Mouse (Mus musculus): ENCODE data around the gene Gcnt2. TPM values are rescaled to one million over a fixed set of nuclear protein-coding genes. Genes with fewer than 3 reads are reported as not detected.

Gcnt2 gene
- 2.2 and 3.0 TPM in 2 replicates for polyA plus RNA-seq (2016; fragmentation: Nextera tagmentation; extraction: Ambion mirVana)

GRCm38 (mm10) chr13:40859652-40860399 is at the start of gene Gcnt2:
Gene Gcnt2 (plus strand): TSS chr13:40859754.
- DNase-seq (ENCODE audit: extremely low spot score, low spot score), result no peak
- Histone ChIP-seq H3K27ac (no peak within 1 kb of the TSS), H3K4me1 (peaks cover 3% of the 10 kb centered on the region; the same call in 1 of the 2 replicates), H3K36me3 (replicated peaks) (no peaks in the 10 kb centered on the region), H3K9me3 (no peaks in the 10 kb centered on the region), H3K4me3 (no peak within 1 kb of the TSS), H3K27me3 (ENCODE audit: poor library complexity, severe bottlenecking) (no peaks in the 10 kb centered on the region)
- 72% methylated on average over 22 of the region's 22 CpGs for WGBS

- DNase-seq (ENCODE audit: extremely low spot score, low spot score), result no peak
- Histone ChIP-seq H3K27me3 (ENCODE audit: poor library complexity, severe bottlenecking) (no peaks in the 10 kb centered on the region), H3K4me1 (no peaks in the 10 kb centered on the region), H3K4me3 (no peak overlapping the region), H3K36me3 (replicated peaks) (no peaks in the 10 kb centered on the region), H3K27ac (no peak overlapping the region), H3K9me3 (no peaks in the 10 kb centered on the region)
- WGBS, result 60% methylated on average over 1 of the region's 1 CpGs
Observed at GRCm38 (mm10) chr13:40820617-40821016, 38.9 kb upstream of the Gcnt2 start.

GRCm38 (mm10) chr13:40821911-40822310 is 37.6 kb upstream of the Gcnt2 start:
- Histone ChIP-seq H3K36me3 (replicated peaks) (no peaks in the 10 kb centered on the region), H3K27me3 (ENCODE audit: poor library complexity, severe bottlenecking) (no peaks in the 10 kb centered on the region), H3K9me3 (no peaks in the 10 kb centered on the region), H3K27ac (no peak overlapping the region), H3K4me1 (no peaks in the 10 kb centered on the region), H3K4me3 (no peak overlapping the region)
- WGBS, result 81% methylated on average over 2 of the region's 2 CpGs
- DNase-seq (ENCODE audit: extremely low spot score, low spot score), result no peak

GRCm38 (mm10) chr13:40841146-40841787 is 18.3 kb upstream of the Gcnt2 start:
- H3K36me3 ChIP-seq (replicated peaks), result no peaks in the 10 kb centered on the region
- no peak overlapping the region for H3K4me3 ChIP-seq
- H3K9me3 ChIP-seq, result no peaks in the 10 kb centered on the region
- no peaks in the 10 kb centered on the region for H3K4me1 ChIP-seq
- no peak for DNase-seq (ENCODE audit: extremely low spot score, low spot score)
- H3K27ac ChIP-seq, result no peak overlapping the region
- no peaks in the 10 kb centered on the region for H3K27me3 ChIP-seq (ENCODE audit: poor library complexity, severe bottlenecking)
- 82% methylated on average over 10 of the region's 10 CpGs for WGBS

GRCm38 (mm10) chr13:40842141-40842540 is 17.4 kb upstream of the Gcnt2 start:
- no peaks in the 10 kb centered on the region for H3K27me3 ChIP-seq (ENCODE audit: poor library complexity, severe bottlenecking)
- no peak overlapping the region for H3K4me3 ChIP-seq
- WGBS, result 40% methylated on average over 1 of the region's 1 CpGs
- no peaks in the 10 kb centered on the region for H3K9me3 ChIP-seq
- H3K27ac ChIP-seq, result no peak overlapping the region
- DNase-seq (ENCODE audit: extremely low spot score, low spot score), result no peak
- no peaks in the 10 kb centered on the region for H3K4me1 ChIP-seq
- H3K36me3 ChIP-seq (replicated peaks), result no peaks in the 10 kb centered on the region

GRCm38 (mm10) chr13:40843418-40844067 is 16.0 kb upstream of the Gcnt2 start:
- H3K4me1 ChIP-seq, result no peaks in the 10 kb centered on the region
- H3K9me3 ChIP-seq, result no peaks in the 10 kb centered on the region
- DNase-seq (ENCODE audit: extremely low spot score, low spot score), result peak; percentile 67
- no peaks in the 10 kb centered on the region for H3K36me3 ChIP-seq (replicated peaks)
- 29% methylated on average over 5 of the region's 5 CpGs for WGBS
- no peaks in the 10 kb centered on the region for H3K27me3 ChIP-seq (ENCODE audit: poor library complexity, severe bottlenecking)
- no peak overlapping the region for H3K27ac ChIP-seq
- H3K4me3 ChIP-seq, result no peak overlapping the region

- no peak overlapping the region for H3K4me3 ChIP-seq
- no peaks in the 10 kb centered on the region for H3K36me3 ChIP-seq (replicated peaks)
- H3K9me3 ChIP-seq, result no peaks in the 10 kb centered on the region
- H3K4me1 ChIP-seq, result no peaks in the 10 kb centered on the region
- DNase-seq (ENCODE audit: extremely low spot score, low spot score), result no peak
- H3K27me3 ChIP-seq (ENCODE audit: poor library complexity, severe bottlenecking), result no peaks in the 10 kb centered on the region
- H3K27ac ChIP-seq, result no peak overlapping the region
- WGBS, result 88% methylated on average over 5 of the region's 5 CpGs
Observed at GRCm38 (mm10) chr13:40844144-40844543, 15.4 kb upstream of the Gcnt2 start.

GRCm38 (mm10) chr13:40845951-40846350 is 13.6 kb upstream of the Gcnt2 start:
- 69% methylated on average over 6 of the region's 6 CpGs for WGBS
- no peak for DNase-seq (ENCODE audit: extremely low spot score, low spot score)
- no peaks in the 10 kb centered on the region for H3K27me3 ChIP-seq (ENCODE audit: poor library complexity, severe bottlenecking)
- H3K36me3 ChIP-seq (replicated peaks), result no peaks in the 10 kb centered on the region
- H3K4me3 ChIP-seq, result no peak overlapping the region
- H3K27ac ChIP-seq, result no peak overlapping the region
- no peaks in the 10 kb centered on the region for H3K4me1 ChIP-seq
- no peaks in the 10 kb centered on the region for H3K9me3 ChIP-seq

- Histone ChIP-seq H3K9me3 (no peaks in the 10 kb centered on the region), H3K36me3 (replicated peaks) (no peaks in the 10 kb centered on the region), H3K27ac (no peak overlapping the region), H3K4me1 (no peaks in the 10 kb centered on the region), H3K4me3 (no peak overlapping the region), H3K27me3 (ENCODE audit: poor library complexity, severe bottlenecking) (no peaks in the 10 kb centered on the region)
- DNase-seq (ENCODE audit: extremely low spot score, low spot score), result no peak
- WGBS, result 64% methylated on average over 9 of the region's 9 CpGs
Observed at GRCm38 (mm10) chr13:40846375-40846774, 13.2 kb upstream of the Gcnt2 start.

GRCm38 (mm10) chr13:40847898-40848297 is 11.7 kb upstream of the Gcnt2 start:
- no peak overlapping the region for H3K27ac ChIP-seq
- DNase-seq (ENCODE audit: extremely low spot score, low spot score), result no peak
- H3K27me3 ChIP-seq (ENCODE audit: poor library complexity, severe bottlenecking), result no peaks in the 10 kb centered on the region
- WGBS, result 89% methylated on average over 4 of the region's 4 CpGs
- 0 out of 2 replicates have a peak, but pooled peaks cover 4% of the 10 kb centered on the region for H3K4me1 ChIP-seq
- H3K36me3 ChIP-seq (replicated peaks), result no peaks in the 10 kb centered on the region
- H3K4me3 ChIP-seq, result no peak overlapping the region
- H3K9me3 ChIP-seq, result no peaks in the 10 kb centered on the region

GRCm38 (mm10) chr13:40850686-40851085 is 8.9 kb upstream of the Gcnt2 start:
- Histone ChIP-seq H3K27ac (no peak overlapping the region), H3K4me3 (no peak overlapping the region), H3K4me1 (peaks cover 11% of the 10 kb centered on the region), H3K27me3 (ENCODE audit: poor library complexity, severe bottlenecking) (no peaks in the 10 kb centered on the region; the same call in 1 of the 2 replicates), H3K36me3 (replicated peaks) (no peaks in the 10 kb centered on the region), H3K9me3 (no peaks in the 10 kb centered on the region)
- WGBS, result 89% methylated on average over 6 of the region's 6 CpGs
- no peak for DNase-seq (ENCODE audit: extremely low spot score, low spot score)

GRCm38 (mm10) chr13:40851281-40851680 is 8.3 kb upstream of the Gcnt2 start:
- DNase-seq (ENCODE audit: extremely low spot score, low spot score), result no peak
- Histone ChIP-seq H3K36me3 (replicated peaks) (no peaks in the 10 kb centered on the region), H3K9me3 (no peaks in the 10 kb centered on the region), H3K27ac (no peak overlapping the region), H3K27me3 (ENCODE audit: poor library complexity, severe bottlenecking) (no peaks in the 10 kb centered on the region; the same call in 1 of the 2 replicates), H3K4me3 (no peak overlapping the region), H3K4me1 (peaks cover 11% of the 10 kb centered on the region)
- WGBS, result 89% methylated on average over 7 of the region's 7 CpGs

- Histone ChIP-seq H3K4me1 (peaks cover 11% of the 10 kb centered on the region), H3K27ac (no peak overlapping the region), H3K36me3 (replicated peaks) (no peaks in the 10 kb centered on the region), H3K4me3 (no peak overlapping the region), H3K27me3 (ENCODE audit: poor library complexity, severe bottlenecking) (no peaks in the 10 kb centered on the region; the same call in 1 of the 2 replicates), H3K9me3 (no peaks in the 10 kb centered on the region)
- DNase-seq (ENCODE audit: extremely low spot score, low spot score), result no peak
- WGBS, result 82% methylated on average over 13 of the region's 13 CpGs
Observed at GRCm38 (mm10) chr13:40851961-40852360, 7.6 kb upstream of the Gcnt2 start.

Data from forebrain, embryonic 10.5 days (tissue).